Mouse (Mus musculus): ENCODE data around the gene Ppp2r5a.

DNA sequence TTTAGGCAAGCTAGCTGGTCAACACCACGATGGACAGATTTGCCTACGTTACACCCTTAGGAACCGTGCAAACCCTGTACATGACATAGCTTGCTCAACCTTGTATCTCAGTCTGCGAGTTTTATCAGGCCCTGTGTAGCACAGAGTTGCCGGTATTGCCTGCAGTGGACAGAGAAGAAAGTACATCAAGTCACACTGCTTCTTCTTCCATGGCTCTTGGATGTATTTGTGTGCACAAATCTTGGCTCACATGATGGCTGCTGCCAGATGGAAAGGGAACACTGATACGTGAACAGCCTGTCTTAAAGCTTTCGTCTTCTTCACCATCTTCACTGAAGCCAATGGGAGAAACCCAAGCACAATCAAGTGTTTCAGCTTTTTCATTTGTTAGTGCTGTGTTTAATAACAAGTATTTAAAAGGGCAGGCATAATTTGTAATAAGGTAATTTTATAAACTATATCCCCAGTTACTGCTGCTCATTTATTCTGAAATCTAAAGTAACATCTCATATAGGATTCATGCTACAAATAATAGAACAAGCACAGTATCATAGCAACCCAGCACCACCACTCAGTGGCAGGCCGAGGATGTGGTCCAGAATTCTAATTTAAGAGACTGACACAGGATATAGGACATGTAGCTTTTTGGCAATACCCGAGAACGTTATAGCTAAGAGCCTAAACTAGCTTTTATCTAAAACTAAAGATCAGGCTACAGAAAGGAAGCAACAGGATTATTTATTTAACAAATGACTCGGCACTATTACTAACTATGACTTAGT lies 20.9 kb downstream of the Ppp2r5a start:
- TF ChIP-seq CTCF (IDR thresholded peaks at IDR 0.05; ENCODE audit: borderline replicate concordance, control insufficient read depth, extremely low read depth, insufficient read depth, low read length, poor library complexity): no peak
- no peak for TF ChIP-seq POLR2A (IDR thresholded peaks at IDR 0.05; ENCODE audit: control insufficient read depth, extremely low read depth, insufficient read depth, low read length, poor library complexity)
